Mouse (Mus musculus) fat pad, adult 2 months (tissue): ENCODE results near the gene Nmnat2.

ENCODE experiments used
- DNase-seq: peaks from one replicate; pipeline ENCODE4 v3.0.0-alpha.2; 2011; ENCODE audit warnings: low read depth, low spot score; ENCODE audit errors: extremely low read depth

Gene Nmnat2

GRCm38 (mm10) chr1:152954821-152955523 is at the start of gene Nmnat2:
Gene Nmnat2 (plus strand): TSS chr1:152954993.
- no peak for DNase-seq

- no peak for DNase-seq
Measured at GRCm38 (mm10) chr1:152913483-152914460, 41.0 kb upstream of the Nmnat2 start.

- no peak for DNase-seq
Measured at GRCm38 (mm10) chr1:152915766-152916165, 39.0 kb upstream of the Nmnat2 start.

- DNase-seq, result no peak
Measured at GRCm38 (mm10) chr1:152916936-152917335, 37.9 kb upstream of the Nmnat2 start.

GRCm38 (mm10) chr1:152917626-152918025 is 37.2 kb upstream of the Nmnat2 start:
- no peak for DNase-seq

- DNase-seq, result no peak
Measured at GRCm38 (mm10) chr1:152921786-152922185, 33.0 kb upstream of the Nmnat2 start.

- DNase-seq, result no peak
Measured at GRCm38 (mm10) chr1:152933962-152934361, 20.8 kb upstream of the Nmnat2 start.

GRCm38 (mm10) chr1:152935476-152935875 is 19.3 kb upstream of the Nmnat2 start:
- DNase-seq, result no peak

GRCm38 (mm10) chr1:152936365-152936764 is 18.4 kb upstream of the Nmnat2 start:
- no peak for DNase-seq

- DNase-seq, result no peak
Measured at GRCm38 (mm10) chr1:152942977-152943376, 11.8 kb upstream of the Nmnat2 start.

GRCm38 (mm10) chr1:152954167-152954566 is 626 bp upstream of the Nmnat2 start:
- no peak for DNase-seq

- no peak for DNase-seq
Measured at GRCm38 (mm10) chr1:152955564-152956211, 895 bp downstream of the Nmnat2 start.

- no peak for DNase-seq
Measured at GRCm38 (mm10) chr1:152956221-152956620, 1.4 kb downstream of the Nmnat2 start.

GRCm38 (mm10) chr1:152964344-152964743 is 9.6 kb downstream of the Nmnat2 start:
- DNase-seq, result no peak

GRCm38 (mm10) chr1:152966222-152966621 is 11.4 kb downstream of the Nmnat2 start:
- no peak for DNase-seq

- no peak for DNase-seq
Measured at GRCm38 (mm10) chr1:152966686-152967085, 11.9 kb downstream of the Nmnat2 start.

- DNase-seq, result no peak
Measured at GRCm38 (mm10) chr1:152969081-152969480, 14.3 kb downstream of the Nmnat2 start.

GRCm38 (mm10) chr1:152972957-152973356 is 18.2 kb downstream of the Nmnat2 start:
- DNase-seq, result no peak

GRCm38 (mm10) chr1:152973421-152973820 is 18.6 kb downstream of the Nmnat2 start:
- no peak for DNase-seq

GRCm38 (mm10) chr1:152973861-152974260 is 19.1 kb downstream of the Nmnat2 start:
- no peak for DNase-seq

GRCm38 (mm10) chr1:152975144-152975543 is 20.4 kb downstream of the Nmnat2 start:
- DNase-seq, result no peak
